Mouse (Mus musculus) heart, postnatal 0 days (tissue): ENCODE data around the gene Susd6.

Source experiments
- CTCF ChIP-seq: IDR thresholded peaks from 2 replicates; pipeline ENCODE4 v1.5.1; 2016; ENCODE audit warnings: antibody characterized with exemption, control low read depth, low read depth
- EP300 ChIP-seq: IDR thresholded peaks from 2 replicates; pipeline ENCODE4 v1.6.1; 2016; ENCODE audit warnings: antibody characterized with exemption, low read depth

DNA sequence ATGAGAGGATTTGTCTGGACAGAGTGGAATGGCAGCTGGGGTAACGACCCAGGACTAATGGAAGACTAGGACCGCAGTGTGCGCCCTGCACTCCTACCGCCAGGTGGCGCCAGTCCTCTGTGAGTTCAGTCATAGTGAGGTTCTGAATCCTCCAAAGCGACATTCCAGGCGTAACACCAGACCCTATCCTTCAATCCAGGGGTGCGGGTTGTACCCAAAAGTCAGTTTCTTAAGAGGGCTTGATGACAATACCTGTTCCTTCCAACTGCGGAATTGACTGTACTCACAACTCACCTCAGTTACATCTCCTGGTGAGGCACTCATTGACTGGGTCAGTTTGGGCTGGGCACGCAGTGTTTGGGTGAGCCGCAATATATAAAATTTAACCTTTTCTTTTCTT lies 20.6 kb upstream of the Susd6 start:
- TF ChIP-seq CTCF, result peak; percentile 96
- no peak for TF ChIP-seq EP300
